Mouse (Mus musculus) kidney, adult 2 months (tissue): ENCODE measurements around the gene Gucy1b1.

Source experiments
- CTCF ChIP-seq: fragments of 200-500 bp; conservative IDR thresholded peaks from 2 replicates; pipeline ENCODE4 v1.5.1; 2011; ENCODE audit warnings: low read depth, mild to moderate bottlenecking, control low read depth, low read length, moderate library complexity, mixed read lengths; ENCODE audit not compliant: insufficient read depth, insufficient read length
- POLR2A ChIP-seq: fragments of 200-500 bp; IDR thresholded peaks from one replicate; pipeline ENCODE4 v1.6.1; 2011; ENCODE audit warnings: low read depth, low read length, control low read depth

- TF ChIP-seq CTCF = no peak
- TF ChIP-seq POLR2A = no peak
Observed at GRCm38 (mm10) chr3:82074201-82074851, at the start of gene Gucy1b1.
